Mouse (Mus musculus) stomach, embryonic 15.5 days (tissue): Measurements from ENCODE around the gene Col19a1. TPM values are rescaled to one million over a fixed set of nuclear protein-coding genes. Genes with fewer than 3 reads are reported as not detected.

ENCODE experiments used
- ATAC-seq: fragments of 200-750 bp; cut with Nextera tagmentation; 2 replicates; pipeline ENCODE4 v1.8.0; 2017; ENCODE audit warnings: low read depth, moderate number of reproducible peaks, moderate TSS enrichment; ENCODE audit not compliant: insufficient read depth, low FRiP score
- H3K27ac ChIP-seq: fragments of 300-500 bp; sonication (generic); 2 replicates; pipeline ENCODE4 v1.5.1; 2015; ENCODE audit warnings: mild to moderate bottlenecking, inconsistent platforms
- H3K27me3 ChIP-seq: fragments of 300-500 bp; sonication (generic); replicated peaks from 2 replicates; pipeline ENCODE4 v1.6.1; 2015; ENCODE audit warnings: inconsistent platforms
- H3K36me3 ChIP-seq: fragments of 300-500 bp; sonication (generic); 2 replicates; pipeline ENCODE4 v1.6.1; 2015; ENCODE audit warnings: inconsistent platforms
- H3K4me1 ChIP-seq: fragments of 300-500 bp; sonication (generic); 2 replicates; pipeline ENCODE4 v1.6.1; 2015; ENCODE audit warnings: inconsistent platforms
- H3K4me2 ChIP-seq: fragments of 300-500 bp; sonication (generic); 2 replicates; pipeline ENCODE4 v1.6.1; 2015; ENCODE audit warnings: mild to moderate bottlenecking, inconsistent platforms
- H3K4me3 ChIP-seq: fragments of 300-500 bp; sonication (generic); replicated peaks from 2 replicates; pipeline ENCODE4 v1.5.1; 2015; ENCODE audit warnings: inconsistent platforms
- H3K9ac ChIP-seq: fragments of 300-500 bp; sonication (generic); 2 replicates; pipeline ENCODE4 v1.6.1; 2015; ENCODE audit warnings: inconsistent platforms
- H3K9me3 ChIP-seq: fragments of 300-500 bp; sonication (generic); 2 replicates; pipeline ENCODE4 v1.6.1; 2016; ENCODE audit warnings: inconsistent platforms
- WGBS: fragments of 180-500 bp; shearing (Covaris S2); methylation state at CpG from one replicate; pipeline ENCODE4 v1.1.7; 2015; 5-methylcytosine and 5-hydroxymethylcytosine counted together
- polyA plus RNA-seq: library from polyadenylated mRNA; unstranded; fragments of >200 nt; fragmentation: Nextera tagmentation; extraction: Ambion mirVana; gene quantifications from 2 replicates; pipeline ENCODE4 v1.2.1, GENCODE M21; 2015

Gene Col19a1
- polyA plus RNA-seq, 1 experiment from 2014 or later = 3.5 TPM

DNA sequence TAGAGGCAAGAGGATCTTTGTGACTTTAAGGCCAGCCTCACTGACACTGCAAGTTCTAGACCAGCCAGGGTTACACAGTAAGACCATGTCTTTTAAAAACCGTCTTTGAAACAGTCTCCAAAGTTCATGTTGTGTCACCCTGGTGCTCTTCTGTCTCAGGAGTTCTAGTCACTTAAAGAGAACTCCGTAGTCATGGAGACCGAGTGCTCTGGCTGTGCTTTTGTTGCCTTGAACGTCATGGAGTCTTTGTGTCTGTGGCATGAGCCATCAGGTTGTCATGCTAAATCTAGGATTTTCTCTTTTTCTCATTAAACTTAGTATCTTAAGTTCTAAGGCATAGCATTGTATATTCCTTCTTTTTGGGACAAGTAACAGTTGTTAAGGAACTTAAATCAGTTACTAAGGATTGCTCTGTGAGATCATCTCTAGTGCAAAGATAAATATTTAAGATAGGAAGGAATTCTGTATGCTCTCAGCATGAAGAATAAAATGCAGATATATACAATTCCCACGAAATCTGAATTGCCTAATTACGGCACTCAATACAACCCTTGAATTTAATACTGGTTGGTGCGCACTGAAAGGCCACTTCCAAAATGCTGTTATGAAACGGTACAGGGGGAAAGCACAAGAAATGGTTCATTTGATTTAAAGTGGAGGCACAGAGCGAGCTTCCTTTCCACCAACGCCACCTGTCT, 134.6 kb downstream of the Col19a1 start:
- 41% methylated on average over 10 of the region's 10 CpGs for WGBS
- no peak overlapping the region for H3K9ac ChIP-seq
- no peaks in the 10 kb centered on the region for H3K27me3 ChIP-seq
- no peaks in the 10 kb centered on the region for H3K36me3 ChIP-seq
- no peak overlapping the region for H3K4me3 ChIP-seq
- no peak for ATAC-seq
- peak overlapping the region; percentile 68 for H3K27ac ChIP-seq
- no peak overlapping the region for H3K4me2 ChIP-seq
- H3K4me1 ChIP-seq = peaks cover 4% of the 10 kb centered on the region; the same call in 1 of the 2 replicates
- H3K9me3 ChIP-seq = no peaks in the 10 kb centered on the region

DNA sequence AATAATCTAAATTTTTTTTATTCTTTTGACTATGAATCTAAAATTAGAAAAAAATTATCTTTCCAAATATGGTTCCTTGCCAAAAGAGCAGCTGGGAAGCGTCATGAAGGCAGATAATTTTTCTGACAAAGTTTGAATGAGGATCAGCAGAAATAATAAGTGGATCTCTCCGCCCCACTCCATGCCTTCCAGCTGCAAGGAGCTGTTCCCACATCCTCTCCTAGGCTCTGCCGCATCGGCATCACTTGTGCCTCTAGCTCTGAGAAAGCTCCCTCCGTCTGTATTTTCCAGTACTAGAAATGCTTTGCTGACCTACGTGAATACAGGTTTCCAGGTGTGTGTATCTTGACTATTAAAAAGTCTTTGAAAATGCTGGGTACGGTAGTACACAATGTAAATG, 135.1 kb downstream of the Col19a1 start:
- Histone ChIP-seq H3K27ac (peak overlapping the region; percentile 68), H3K4me1 (peaks cover 4% of the 10 kb centered on the region; the same call in 1 of the 2 replicates), H3K4me2 (no peak overlapping the region), H3K27me3 (no peaks in the 10 kb centered on the region), H3K9me3 (no peaks in the 10 kb centered on the region), H3K9ac (no peak overlapping the region), H3K4me3 (no peak overlapping the region), H3K36me3 (no peaks in the 10 kb centered on the region)
- WGBS = 53% methylated on average over 7 of the region's 7 CpGs
- no peak for ATAC-seq

DNA sequence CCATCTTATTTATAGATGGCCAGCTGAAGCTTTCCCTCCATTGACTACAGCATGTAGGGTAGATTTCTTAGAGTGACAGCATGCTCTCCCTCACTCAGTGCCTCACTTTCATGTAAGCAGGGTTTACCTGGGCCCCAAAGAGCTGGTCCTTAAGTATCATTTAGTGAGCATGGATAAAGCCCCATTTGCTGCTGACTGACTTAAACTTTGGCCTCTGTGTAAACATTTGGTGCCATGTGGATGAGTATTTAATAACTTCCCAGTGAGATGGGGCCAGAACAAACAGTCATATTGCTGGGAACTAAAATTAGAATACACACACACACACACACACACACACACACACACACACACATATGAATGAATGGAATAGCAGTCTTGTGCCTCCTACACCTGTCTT, 149.8 kb downstream of the Col19a1 start:
- Histone ChIP-seq H3K27ac (no peak overlapping the region), H3K4me2 (no peak overlapping the region), H3K4me1 (no peaks in the 10 kb centered on the region), H3K27me3 (no peaks in the 10 kb centered on the region), H3K9ac (no peak overlapping the region), H3K4me3 (no peak overlapping the region), H3K36me3 (no peaks in the 10 kb centered on the region), H3K9me3 (no peaks in the 10 kb centered on the region)
- no peak for ATAC-seq

DNA sequence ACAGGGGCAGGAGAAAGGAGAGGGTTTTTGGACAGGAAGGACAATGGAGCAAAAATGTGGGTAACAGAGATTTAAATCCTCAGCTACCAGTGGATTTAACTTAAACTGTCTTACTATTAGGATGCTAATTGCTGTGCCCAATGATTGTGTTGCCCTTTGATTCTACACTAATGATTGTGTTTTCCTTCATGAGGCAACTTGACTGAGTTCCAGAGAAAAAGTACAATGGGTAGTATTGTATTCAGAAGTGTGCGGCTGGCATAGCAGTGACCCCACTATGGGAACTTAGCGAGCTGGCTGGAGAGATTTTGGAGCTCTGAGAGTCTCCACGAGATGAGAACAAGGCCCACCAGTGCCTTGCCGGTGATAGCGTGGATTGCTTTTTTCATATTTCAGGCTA, 159.0 kb downstream of the Col19a1 start:
- no peaks in the 10 kb centered on the region for H3K36me3 ChIP-seq
- H3K9ac ChIP-seq = no peak overlapping the region
- H3K4me1 ChIP-seq = no peaks in the 10 kb centered on the region
- H3K27ac ChIP-seq = no peak overlapping the region
- no peak overlapping the region for H3K4me2 ChIP-seq
- no peak for ATAC-seq
- 88% methylated on average over 5 of the region's 5 CpGs for WGBS
- H3K4me3 ChIP-seq = no peak overlapping the region
- no peaks in the 10 kb centered on the region for H3K27me3 ChIP-seq
- no peaks in the 10 kb centered on the region for H3K9me3 ChIP-seq

DNA sequence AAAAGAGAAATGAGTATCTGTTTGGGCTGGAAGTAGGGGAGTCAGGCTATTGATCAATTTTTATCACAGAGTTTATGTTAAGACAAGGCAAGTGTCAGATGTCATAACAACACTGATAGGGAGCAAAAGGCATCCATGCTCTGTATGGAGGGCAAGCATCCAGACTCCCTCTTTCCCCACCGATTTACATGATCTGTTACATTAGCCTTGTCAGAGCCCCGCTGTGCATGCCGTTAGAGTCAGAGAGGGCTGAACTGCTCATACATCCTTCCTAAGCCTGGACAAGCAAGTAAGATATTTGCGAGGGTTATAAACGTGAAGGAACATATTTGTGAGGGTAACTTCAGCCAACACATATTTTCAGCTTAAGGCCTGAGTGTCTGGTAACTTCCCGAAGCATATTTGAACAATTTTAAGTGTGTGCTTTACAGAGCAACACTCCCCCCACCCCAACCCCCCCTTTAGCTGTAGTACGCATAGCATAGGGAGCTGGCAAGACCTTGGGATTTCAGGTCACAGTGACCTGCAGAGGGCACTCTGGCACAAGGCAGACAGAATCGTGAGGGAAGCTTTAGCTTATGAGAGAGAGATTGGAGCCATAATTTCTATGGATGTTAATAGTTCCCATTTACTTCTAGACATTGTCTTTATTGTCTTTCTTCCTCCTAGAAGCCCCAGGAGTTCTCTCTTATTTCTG, 209.0 kb downstream of the Col19a1 start:
- peak; percentile 72; the same call in 1 of the 2 replicates for ATAC-seq
- no peak overlapping the region for H3K9ac ChIP-seq
- WGBS = 15% methylated on average over 8 of the region's 8 CpGs
- H3K4me2 ChIP-seq = no peak overlapping the region
- H3K27me3 ChIP-seq = no peaks in the 10 kb centered on the region
- H3K36me3 ChIP-seq = no peaks in the 10 kb centered on the region
- no peaks in the 10 kb centered on the region for H3K9me3 ChIP-seq
- H3K4me1 ChIP-seq = no peaks in the 10 kb centered on the region
- H3K27ac ChIP-seq = no peak overlapping the region
- H3K4me3 ChIP-seq = no peak overlapping the region

- ATAC-seq = no peak
- H3K4me3 ChIP-seq = no peak overlapping the region
- H3K9me3 ChIP-seq = no peaks in the 10 kb centered on the region
- no peaks in the 10 kb centered on the region for H3K36me3 ChIP-seq
- H3K27ac ChIP-seq = no peak overlapping the region
- no peak overlapping the region for H3K4me2 ChIP-seq
- 39% methylated on average over 2 of the region's 2 CpGs for WGBS
- H3K27me3 ChIP-seq = no peaks in the 10 kb centered on the region
- no peaks in the 10 kb centered on the region for H3K4me1 ChIP-seq
- no peak overlapping the region for H3K9ac ChIP-seq
Observed at GRCm38 (mm10) chr1:24374902-24375301, 212.4 kb downstream of the Col19a1 start.

GRCm38 (mm10) chr1:24373671-24374070, 213.6 kb downstream of the Col19a1 start:
- Histone ChIP-seq H3K4me3 (no peak overlapping the region), H3K4me2 (no peak overlapping the region), H3K36me3 (no peaks in the 10 kb centered on the region), H3K27me3 (no peaks in the 10 kb centered on the region), H3K27ac (no peak overlapping the region), H3K9me3 (no peaks in the 10 kb centered on the region), H3K9ac (no peak overlapping the region), H3K4me1 (no peaks in the 10 kb centered on the region)
- no peak for ATAC-seq
- 78% methylated on average over 3 of the region's 3 CpGs for WGBS

- H3K27ac ChIP-seq = no peak overlapping the region
- H3K9ac ChIP-seq = no peak overlapping the region
- H3K27me3 ChIP-seq = no peaks in the 10 kb centered on the region
- H3K9me3 ChIP-seq = no peaks in the 10 kb centered on the region
- ATAC-seq = no peak; the same call in 1 of the 2 replicates
- no peak overlapping the region for H3K4me3 ChIP-seq
- no peaks in the 10 kb centered on the region for H3K36me3 ChIP-seq
- WGBS = 77% methylated on average over 4 of the region's 4 CpGs
- H3K4me1 ChIP-seq = no peaks in the 10 kb centered on the region
- H3K4me2 ChIP-seq = no peak overlapping the region
Observed at GRCm38 (mm10) chr1:24372471-24373258, 214.6 kb downstream of the Col19a1 start.

DNA sequence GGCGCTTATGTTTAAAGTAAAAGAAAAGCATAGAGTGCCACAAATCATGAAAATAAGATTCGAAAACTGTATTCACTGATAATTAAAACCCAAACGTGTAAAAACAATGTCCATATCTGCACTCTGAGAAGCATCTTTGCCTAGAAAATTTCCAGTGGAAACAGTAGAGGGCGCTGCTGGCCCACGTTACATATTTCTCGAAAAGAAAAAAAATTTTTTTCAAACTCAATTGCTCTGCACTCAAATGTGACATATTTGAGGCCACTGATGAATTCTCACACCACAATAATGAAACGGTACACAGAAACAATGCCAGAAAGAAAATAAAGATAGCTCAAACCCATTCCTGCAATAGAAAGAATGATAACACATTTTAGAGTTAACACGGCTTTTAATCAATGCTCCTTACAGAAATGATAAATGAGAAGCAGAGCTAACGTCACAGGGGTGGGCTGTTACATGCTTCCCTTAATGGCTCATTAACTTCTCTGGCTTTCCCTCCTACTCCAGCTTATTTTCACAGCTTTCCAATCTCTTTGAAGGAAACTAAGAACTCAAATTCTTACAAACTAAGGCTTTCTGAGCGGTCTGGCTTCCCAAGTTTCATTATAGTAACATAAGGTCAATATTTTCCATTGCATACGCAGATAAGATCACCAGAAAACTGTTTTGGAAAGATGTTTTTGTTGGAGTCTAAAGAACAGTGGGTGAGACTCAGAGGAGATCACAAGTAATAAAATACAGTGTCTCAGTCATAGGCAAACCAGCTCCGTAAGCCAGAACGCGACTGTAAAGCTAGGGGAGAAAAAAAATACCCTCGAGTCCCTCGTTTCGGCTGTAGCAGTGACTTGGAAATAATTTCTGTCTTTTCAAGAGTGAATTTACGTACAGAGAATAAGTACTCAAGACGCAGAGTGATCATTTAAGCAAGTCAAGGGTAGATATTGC, 219.4 kb downstream of the Col19a1 start:
- H3K4me2 ChIP-seq = peak overlapping the region; percentile 31

GRCm38 (mm10) chr1:24364775-24365174, 222.5 kb downstream of the Col19a1 start:
- Histone ChIP-seq H3K4me2 (no peak overlapping the region), H3K27ac (no peak overlapping the region), H3K9ac (no peak overlapping the region), H3K27me3 (no peaks in the 10 kb centered on the region), H3K4me1 (no peaks in the 10 kb centered on the region), H3K36me3 (no peaks in the 10 kb centered on the region), H3K9me3 (no peaks in the 10 kb centered on the region), H3K4me3 (no peak overlapping the region)
- 70% methylated on average over 7 of the region's 7 CpGs for WGBS
- no peak for ATAC-seq

More for the DNA sequence above, 219.4 kb downstream of the Col19a1 start:
- no peak for ATAC-seq
- Histone ChIP-seq H3K9me3 (no peaks in the 10 kb centered on the region), H3K27ac (no peak overlapping the region), H3K4me1 (no peaks in the 10 kb centered on the region), H3K27me3 (no peaks in the 10 kb centered on the region), H3K4me3 (no peak overlapping the region), H3K9ac (no peak overlapping the region), H3K36me3 (no peaks in the 10 kb centered on the region)
- WGBS = 40% methylated on average over 19 of the region's 19 CpGs

DNA sequence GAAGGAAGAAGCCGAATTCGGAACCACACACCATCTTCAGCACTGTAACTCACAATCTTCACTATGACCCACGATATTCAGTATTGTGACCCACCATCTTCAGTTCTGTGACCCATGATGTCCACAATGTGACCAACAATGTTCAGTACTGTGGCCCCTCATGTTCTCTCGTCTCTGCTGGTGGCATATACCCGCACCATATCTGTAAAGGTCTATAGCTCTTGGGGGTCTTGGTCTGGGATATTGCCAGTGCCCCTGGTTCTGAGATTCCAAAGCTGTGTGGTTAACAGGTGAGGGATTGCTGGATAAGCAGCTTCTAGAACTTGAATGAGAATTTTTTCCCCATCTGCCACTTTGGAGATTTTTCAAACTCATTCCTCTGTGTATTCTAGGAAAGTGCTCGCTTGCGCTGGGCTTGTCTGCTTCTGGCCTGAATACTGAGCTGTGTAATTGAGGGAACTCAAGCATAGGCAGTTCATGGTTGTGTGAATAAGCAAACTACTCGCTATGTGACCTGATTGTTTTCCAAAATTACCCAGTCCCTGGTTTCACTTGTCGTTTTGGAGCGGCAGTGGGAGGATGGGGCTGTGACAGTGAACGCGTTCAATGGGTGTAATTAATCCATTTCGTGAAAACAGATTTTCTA, 225.2 kb downstream of the Col19a1 start:
- Histone ChIP-seq H3K4me1 (no peaks in the 10 kb centered on the region), H3K9ac (no peak overlapping the region), H3K27ac (no peak overlapping the region), H3K4me3 (no peak overlapping the region), H3K36me3 (no peaks in the 10 kb centered on the region), H3K4me2 (no peak overlapping the region), H3K9me3 (no peaks in the 10 kb centered on the region), H3K27me3 (no peaks in the 10 kb centered on the region)
- ATAC-seq = no peak
- WGBS = 87% methylated on average over 13 of the region's 13 CpGs
